Mouse (Mus musculus): Measurements from ENCODE around the gene Gm4175. TPM values are rescaled to one million over a fixed set of nuclear protein-coding genes. Genes with fewer than 3 reads are reported as not detected.

Gm4175 gene
- polyA plus RNA-seq (2012; fragmentation: generic; extraction: Trizol) = not detected

GRCm38 (mm10) chr7:21761375-21761774, at the start of gene Gm4175:
Gene Gm4175, minus strand, starts transcription at chr7:21761475.

GRCm38 (mm10) chr7:21796628-21797027, 35.4 kb upstream of the Gm4175 start, which contains the start of gene Gm4177:
Gene Gm4177, minus strand, starts transcription at chr7:21796728.

Other genes with a start within 250 kb of the Gm4175 start
- not detected for gene Vmn1r130, start 249.7 kb downstream of the Gm4175 start, polyA plus RNA-seq (2012; fragmentation: generic; extraction: Trizol)
- not detected for gene Vmn1r131, start 215.4 kb downstream of the Gm4175 start, polyA plus RNA-seq (2012; fragmentation: generic; extraction: Trizol)
- not detected for gene Vmn1r132, start 147.4 kb downstream of the Gm4175 start, polyA plus RNA-seq (2012; fragmentation: generic; extraction: Trizol)
- not detected for gene Gm4177, start 35.3 kb upstream of the Gm4175 start, polyA plus RNA-seq (2012; fragmentation: generic; extraction: Trizol)
- not detected for gene Vmn1r135, start 70.9 kb upstream of the Gm4175 start, polyA plus RNA-seq (2012; fragmentation: generic; extraction: Trizol)
- gene Gm5725, start 82.8 kb upstream of the Gm4175 start, polyA plus RNA-seq (2012; fragmentation: generic; extraction: Trizol) = not detected
- not detected for gene Gm5891, start 159.8 kb upstream of the Gm4175 start, polyA plus RNA-seq (2012; fragmentation: generic; extraction: Trizol)
- not detected for gene Vmn1r137, start 233.1 kb upstream of the Gm4175 start, polyA plus RNA-seq (2012; fragmentation: generic; extraction: Trizol)

Data from C3H10T1/2 (cell line).